Mouse (Mus musculus) lung, adult 2 months (tissue): ENCODE results near the gene Srsf10.

Source experiments
- CTCF ChIP-seq: fragments of 200-500 bp; IDR thresholded peaks from 2 replicates; pipeline ENCODE4 v1.5.1; 2011; ENCODE audit warnings: mild to moderate bottlenecking, low read length, control low read depth; ENCODE audit not compliant: insufficient read depth
- POLR2A ChIP-seq: fragments of 200-500 bp; IDR thresholded peaks from 2 replicates; pipeline ENCODE4 v1.6.1; 2011; ENCODE audit warnings: low read depth, mild to moderate bottlenecking, control low read depth, low read length, borderline replicate concordance; ENCODE audit errors: extremely low read depth

DNA sequence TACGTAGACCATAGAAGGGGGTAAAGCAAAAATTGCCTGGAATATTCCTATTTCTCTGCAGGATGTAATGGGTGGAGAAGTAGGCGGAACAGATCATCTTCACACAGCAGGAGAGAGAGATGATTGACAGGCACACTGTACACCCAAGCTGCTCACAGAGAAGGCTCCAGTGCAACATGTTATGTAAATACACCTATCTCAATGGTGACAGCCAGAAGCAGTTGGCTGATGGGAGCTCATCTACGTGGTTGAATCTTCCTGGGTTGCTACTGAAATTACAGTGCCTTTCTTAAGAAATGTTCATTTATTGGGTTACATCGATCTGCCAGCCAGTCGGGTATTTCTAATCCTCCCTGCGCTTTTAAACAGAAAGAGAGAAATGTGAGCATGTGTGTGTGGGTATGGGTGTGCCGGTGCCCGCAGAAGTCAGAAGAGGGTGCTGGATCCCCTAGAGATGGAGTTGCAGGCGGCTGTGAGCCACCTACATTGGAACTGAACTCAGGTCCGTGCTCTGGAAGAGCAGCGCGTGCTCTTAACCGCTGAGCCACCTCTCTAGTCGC is 1.5 kb upstream of the Srsf10 start:
- TF ChIP-seq POLR2A: no peak
- no peak for TF ChIP-seq CTCF
